Mouse (Mus musculus) hindlimb bud, embryonic 11.5 days (tissue): Measurements from ENCODE around the gene Lexm.

Experiments
- DNase-seq: peaks from one replicate; pipeline ENCODE4 v3.0.0-alpha.2; 2012; ENCODE audit warnings: low read depth, low spot score; ENCODE audit errors: extremely low spot score

Lexm gene

DNA sequence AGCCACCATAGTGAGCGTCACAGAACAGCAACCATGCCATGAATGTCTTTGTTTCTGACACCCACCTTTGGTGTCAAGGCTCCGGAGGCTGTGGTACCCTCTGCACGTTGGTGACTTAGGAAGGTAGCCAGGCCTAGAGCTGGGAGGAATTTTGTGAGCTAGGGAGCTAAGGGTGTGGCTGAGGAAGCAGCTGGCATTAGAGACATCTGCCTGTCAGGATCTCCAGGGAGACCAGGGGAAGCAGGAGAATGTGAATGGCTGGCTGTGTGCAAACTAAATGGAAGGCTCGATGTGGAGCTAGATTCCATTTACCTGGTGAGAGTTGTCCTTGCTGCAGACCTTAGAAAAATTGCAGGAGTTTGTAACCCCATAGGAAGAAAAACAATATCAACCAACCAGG, 32.4 kb downstream of the Lexm start:
- DNase-seq, result no peak

DNA sequence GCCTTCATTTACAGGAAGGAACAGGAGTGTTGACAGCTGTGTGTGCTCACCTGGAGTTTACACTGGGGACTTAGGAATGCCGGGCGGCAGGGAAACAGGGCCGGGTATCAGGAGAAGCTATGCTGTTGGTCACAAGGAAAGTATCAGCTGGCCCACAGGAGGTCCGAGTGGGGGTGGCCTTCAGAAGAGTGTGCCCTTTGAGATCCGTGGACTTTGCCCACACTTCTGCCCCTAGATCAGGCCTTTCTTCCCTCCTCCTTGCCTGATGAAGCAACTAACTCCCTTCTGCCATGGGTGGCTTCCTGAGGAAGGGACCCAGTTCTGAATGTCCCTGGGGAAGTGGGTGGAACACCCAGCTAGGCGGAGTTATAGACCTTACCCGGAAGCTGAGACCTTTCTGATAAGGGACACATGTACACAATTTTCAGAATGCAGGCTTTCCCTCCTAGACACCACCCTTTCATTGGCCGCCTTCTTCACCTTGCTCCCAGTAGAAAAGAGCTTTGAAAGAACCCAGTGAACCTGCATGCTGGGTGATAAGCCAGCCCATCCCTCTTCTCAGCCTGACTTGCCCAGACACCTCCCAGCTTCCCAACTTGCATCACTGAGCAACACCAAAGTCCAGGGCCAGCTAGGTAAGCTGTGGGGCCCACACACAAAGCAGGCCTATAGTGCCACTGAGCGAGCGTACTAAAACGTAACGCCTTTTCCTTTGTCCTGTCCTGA, 34.5 kb downstream of the Lexm start:
- no peak for DNase-seq

DNA sequence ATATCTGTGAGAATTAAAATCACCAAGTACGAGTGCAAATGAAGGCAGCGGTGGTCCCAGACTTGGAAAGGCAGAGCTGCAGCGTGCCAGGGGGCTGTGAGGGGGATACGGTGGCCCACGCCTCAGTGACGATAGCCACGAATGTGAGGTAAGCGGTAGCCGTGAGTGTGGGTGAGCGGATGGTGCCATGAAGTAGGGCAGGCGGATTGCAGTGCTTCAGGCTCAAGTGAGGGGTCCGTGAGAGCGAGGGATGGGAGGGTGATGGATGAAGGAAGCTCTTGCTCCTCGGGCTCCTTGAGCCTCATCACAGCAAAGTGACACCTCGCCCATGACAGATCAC, 35.2 kb downstream of the Lexm start:
- no peak for DNase-seq

DNA sequence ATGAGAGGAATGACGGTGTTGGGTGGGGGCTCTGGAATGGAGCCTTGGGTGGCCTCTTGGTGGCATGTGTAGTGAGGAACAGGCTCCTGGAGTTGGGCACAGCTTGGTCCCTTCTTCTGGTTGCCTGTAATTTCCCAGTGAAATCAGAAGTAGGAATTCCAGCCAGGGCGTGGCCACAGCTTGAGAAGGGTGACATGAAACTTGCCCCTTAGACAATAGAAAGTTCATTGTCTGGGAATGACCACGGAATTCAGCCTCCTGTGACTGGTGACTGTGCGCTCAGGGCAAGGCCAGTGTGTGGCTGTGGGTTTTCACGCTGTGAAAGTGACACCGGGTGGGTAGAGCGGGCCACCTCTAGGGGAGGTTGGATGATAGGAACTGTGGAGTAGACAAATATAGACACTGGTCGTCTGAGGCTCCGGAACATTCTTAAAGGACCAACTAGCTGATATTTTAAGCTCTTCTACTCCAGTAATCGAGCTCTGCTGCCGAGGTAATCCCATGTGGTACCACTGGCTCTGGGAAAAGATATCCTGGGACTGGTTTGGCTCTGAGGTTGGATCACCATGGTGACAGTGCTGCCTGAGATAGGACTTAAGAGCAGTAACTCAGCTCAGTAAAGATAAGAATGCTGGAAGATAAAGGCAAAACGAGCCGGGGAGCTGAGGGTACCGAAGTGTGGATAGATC, 35.7 kb downstream of the Lexm start:
- DNase-seq, result no peak

DNA sequence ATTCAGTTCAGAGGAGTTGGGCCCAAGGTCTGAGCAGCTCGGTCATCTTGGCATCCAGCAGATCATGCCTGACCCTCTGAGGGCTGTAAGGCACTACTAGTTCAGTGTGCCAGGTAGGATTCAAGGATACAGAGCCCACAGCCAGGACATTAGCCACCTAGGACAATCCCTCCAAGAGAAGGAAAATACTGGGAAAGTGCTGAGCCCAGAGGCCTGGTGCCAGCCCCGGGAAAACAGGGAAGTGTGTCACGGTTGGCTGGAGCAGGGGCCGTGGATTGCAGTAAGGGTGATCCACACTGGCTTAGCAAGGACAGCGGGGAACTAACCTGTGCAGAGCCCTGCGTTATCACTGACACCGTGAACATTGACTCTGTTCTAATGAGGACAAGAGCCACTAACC, 39.5 kb downstream of the Lexm start:
- no peak for DNase-seq

DNA sequence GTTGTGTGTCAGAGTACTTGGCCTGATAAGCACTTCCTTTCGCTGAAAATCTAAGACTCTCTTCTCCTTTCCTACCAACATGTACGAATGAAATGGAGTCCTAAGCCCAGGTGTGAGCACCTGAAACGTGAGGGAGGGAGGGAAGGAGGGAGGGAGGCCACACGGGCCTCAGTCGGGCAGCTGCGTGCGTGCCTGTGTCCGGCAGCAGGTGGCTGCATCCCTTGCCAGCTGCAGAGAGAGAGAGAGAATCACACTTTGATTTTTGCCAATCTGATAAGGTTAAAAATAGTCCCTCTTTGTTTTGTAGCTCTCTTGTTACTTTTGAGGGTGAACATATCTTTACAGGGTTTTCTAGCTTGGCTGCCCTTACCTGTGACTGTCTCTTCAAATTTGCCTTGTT, 42.0 kb downstream of the Lexm start:
- no peak for DNase-seq

DNA sequence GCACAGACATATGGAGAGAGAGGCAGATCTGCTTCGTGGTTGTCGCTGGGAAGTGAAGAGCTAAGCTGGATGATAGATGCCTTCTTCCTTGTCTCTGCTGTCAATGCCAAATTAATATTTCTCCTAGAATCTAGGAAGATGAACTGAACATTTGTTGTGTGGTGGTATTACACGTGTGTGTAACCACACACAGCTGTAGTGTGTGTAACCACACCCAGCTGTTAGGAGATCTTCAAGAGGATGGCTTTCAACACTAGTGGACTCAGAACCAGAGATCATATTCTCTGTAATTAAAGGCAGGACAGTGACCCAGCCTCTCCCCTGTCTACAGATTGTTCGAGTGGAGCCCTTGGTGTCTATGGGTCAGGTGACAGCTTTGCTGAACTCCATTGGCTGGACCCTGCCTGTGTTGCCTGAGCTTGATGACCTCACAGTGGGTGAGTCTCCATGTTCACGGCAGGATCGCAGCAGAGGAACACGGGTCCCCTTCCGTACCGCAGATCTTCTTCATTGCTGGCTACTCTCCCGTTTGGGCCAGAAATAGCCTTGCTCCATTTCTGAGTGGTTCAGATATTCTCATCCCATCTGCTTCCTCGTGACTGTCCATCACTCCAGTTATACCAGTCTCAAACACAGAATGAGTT, 45.8 kb downstream of the Lexm start:
- no peak for DNase-seq

DNA sequence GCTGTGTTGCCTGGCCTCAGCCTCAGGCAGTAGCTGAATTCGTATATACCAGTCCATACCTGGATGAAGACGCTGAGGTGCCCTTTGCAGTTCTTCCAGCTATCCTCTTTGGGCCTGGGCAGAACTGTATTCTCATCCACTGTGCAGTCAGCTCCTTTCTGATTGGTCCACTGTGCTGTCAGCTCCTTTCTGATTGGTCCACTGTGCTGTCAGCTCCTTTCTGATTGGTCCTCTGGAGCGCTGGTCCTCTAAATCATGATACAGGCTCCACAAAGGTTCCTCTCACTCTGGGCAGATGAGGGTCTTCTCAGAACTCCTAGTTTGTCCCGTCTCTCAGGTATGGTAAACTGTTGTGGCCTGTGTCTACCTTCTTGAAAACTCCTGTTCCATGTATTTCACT, 47.4 kb downstream of the Lexm start:
- DNase-seq, result no peak

DNA sequence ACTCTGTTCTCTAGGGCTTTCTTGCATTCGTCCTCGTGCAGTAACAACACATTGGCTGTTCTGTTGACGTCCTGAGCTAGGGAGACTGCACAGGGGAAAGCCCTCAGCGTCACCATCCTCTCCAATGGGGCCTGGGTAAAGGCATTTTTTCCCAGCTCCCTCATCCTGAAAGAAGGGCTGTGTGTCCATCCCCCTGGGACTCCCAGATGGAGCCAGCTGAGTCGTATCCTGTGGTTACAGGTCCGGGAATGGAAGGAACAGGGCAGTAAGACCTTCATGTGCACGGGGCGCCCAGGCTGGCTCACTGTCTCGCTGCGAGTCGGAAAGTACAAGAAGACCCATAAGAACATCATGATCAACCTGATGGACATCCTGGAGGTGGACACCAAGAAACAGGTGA, 52.9 kb downstream of the Lexm start:
- no peak for DNase-seq

DNA sequence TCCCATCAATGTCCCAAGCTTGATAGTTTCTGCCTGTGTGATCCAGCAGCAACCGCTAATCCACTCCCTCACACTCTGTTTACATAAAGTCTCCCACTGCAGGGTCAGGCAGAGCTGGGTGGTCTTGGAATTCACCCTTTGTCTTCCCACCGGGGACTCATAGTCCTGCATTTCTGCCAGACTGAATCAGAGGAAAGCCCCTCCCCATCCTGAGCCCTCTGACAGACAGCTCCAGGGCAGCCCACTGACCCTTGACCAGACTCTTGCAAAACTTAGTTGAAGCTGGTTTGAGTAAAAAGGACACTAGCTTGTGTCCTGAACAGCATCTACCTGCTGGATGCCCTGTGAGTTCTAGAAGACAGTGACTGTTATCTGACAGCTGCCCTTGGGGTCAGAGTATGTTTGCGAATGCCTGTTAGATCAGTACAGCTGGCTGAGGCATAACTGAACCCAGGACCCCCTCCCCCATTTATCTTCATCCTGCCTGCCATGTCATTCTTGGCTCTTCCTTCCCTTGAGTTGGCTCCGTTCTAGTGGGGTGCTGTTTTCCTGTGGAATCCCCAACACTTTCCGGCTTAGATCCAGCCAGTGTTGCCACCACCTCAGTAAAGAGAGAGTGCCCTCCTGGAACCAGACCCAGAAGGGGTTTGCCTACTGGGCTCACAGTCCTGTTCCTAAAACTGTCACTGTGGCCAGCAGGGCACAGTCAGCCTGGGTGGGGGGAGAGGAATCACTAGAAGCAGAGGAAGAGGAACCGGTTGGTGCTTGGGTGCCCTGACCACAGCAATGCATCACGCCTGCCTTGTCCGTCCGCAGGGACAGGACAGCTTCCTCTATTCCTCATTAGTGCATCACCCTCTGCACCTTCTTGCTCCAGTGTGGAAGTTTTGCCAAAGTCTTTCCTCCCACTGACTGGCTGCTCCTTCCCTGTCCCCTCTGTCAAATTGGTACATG, 53.9 kb downstream of the Lexm start:
- no peak for DNase-seq

DNA sequence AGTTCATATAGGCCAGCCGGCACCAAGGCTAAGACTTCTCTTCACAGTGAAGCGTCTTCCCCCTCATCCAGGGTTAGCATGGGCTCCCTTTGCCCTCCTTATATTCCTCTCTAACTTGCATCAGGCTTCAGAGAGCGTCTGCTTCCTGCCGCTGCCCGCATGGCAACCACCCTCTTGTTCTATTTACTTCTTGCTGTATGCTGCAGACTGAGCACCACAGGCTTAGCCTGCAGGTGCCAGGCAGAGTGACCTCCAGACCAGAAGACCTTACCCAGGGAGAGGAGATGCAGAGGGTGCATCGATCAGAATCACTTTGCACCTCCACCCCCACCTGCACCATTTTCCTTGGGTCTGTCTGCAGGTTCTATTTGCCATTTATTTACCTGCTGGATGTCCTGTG, 55.0 kb downstream of the Lexm start:
- DNase-seq, result no peak

DNA sequence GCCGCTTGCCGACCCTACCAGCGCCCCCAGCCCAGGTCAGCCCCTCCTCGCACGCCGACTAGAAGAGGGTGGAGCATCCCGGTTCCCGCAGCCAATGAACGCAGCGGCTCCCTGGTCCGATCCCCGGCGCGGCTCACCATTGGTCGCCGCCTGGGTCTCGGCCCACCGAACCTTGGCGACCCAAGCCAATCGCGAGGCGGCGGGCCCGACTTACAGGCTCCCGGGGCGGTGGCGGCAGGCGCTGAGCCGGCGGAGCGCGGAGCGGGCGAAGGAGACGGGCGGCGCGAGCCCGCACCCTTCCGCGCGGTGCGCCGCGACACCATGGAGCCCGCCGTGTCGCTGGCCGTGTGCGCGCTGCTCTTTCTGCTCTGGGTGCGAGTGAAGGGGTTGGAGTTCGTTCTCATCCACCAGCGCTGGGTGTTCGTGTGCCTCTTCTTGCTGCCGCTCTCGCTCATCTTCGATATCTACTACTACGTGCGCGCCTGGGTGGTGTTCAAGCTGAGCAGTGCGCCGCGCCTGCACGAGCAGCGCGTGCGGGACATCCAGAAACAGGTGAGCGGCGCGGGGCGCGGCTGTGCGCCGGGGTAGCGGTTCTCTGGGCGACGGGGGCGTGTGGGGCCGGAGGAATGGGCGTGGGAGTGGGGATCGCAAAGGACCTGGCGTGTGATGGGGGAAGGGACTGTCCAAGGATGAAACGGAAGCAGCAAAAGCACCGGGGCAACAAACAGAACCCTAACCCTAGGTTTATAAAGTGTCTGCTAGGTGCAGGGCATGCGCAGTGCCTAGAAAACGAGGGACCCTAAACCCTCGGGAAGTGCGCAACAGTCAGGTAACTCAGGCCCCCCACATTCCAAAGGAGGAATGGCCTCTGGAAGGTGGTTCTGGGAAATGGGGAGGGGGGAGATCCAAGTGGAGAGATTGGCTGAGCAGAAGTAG, 55.9 kb downstream of the Lexm start, which contains the start of gene Dhcr24:
Dhcr24 (plus strand) TSS at position 193 of the 936 bp plus-strand sequence.
- DNase-seq, result peak; percentile 66

DNA sequence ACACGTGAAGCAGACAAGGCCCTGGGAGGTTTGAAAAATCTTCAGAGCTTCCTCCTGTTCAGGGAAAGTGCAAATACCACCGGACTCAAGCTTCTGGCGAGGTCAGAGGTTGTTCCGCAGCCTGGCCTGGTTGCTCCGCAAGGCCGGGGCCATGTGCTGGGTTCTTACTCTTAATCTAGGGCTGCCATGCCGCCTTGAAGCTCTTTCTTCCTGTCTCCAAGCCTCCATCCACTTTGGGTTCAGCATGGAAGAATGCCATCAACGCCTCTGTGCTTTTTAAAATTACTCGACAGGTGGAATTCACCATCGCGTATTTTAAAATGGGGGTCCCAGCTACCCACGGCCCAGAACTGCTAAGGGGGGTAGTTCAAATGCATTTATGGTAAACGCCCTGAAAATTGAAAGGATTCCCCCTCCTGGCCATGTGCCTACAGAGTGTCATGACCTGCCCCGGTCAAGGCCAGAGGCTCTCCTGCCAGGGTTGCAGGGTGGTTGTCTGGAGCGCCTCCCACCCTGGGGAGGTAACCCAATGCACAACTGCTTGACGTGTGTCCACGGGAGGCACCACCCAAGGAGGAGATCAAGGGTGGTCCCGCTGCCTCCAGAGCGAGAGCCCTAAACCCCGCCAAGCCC, 56.7 kb downstream of the Lexm start:
- DNase-seq, result no peak

DNA sequence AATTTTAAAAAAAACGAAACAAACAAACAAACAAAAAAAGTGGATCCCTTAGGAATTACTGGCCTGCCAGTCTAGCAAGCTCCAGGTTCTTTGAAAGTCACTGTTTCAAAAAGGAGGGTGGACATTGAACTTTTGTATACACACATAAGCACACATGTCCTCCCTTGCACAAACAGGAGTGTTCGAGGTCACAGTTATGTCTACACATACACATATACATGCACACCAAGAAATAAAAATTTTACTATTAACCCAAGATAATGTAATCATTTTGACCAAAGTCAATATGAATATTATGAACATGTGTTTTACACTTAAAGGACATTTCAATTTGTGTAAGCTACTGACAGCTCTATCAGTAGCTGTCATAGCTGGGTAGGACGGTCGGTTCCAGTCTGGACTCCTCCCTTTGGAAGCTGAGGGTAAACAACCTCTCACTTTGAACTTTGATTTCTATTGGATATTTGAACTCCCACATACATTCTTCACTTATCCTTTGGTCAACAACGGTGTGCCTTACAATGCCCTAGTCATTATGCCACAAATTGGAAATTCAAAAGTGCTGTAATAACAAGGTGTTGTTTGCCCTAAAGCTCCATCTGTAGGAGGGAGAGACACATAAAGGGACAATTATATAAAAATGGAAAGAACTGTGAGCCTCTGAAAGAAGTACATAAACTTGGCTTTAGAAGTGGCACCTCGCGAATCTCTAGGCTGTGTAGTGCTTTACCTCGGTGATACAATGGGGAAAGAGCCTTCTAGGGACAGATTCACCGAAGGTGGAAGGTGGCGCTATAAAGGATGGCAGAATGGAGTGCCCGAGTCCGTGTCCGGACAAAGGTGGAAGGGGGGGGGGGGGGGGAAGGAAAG, 57.5 kb downstream of the Lexm start:
- no peak for DNase-seq

DNA sequence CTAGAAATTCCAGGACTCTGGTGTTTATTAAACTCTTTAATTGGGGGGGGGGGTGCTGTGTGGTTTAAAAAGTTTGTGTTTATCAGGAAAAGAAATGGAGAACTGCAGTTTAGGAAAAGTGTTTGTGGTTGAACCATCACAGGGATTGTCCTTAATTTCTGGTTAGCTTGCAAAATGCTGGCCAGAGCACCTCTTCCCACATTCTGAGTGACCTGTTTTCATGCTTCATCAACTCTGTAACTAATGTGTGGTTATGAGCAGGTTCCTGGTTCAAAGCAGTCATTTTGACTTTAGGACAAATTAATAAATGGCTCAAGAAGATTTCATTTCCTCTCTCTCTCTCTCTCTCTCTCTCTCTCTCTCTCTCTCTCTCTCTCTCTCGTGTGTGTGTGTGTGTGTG, 59.1 kb downstream of the Lexm start:
- no peak for DNase-seq

DNA sequence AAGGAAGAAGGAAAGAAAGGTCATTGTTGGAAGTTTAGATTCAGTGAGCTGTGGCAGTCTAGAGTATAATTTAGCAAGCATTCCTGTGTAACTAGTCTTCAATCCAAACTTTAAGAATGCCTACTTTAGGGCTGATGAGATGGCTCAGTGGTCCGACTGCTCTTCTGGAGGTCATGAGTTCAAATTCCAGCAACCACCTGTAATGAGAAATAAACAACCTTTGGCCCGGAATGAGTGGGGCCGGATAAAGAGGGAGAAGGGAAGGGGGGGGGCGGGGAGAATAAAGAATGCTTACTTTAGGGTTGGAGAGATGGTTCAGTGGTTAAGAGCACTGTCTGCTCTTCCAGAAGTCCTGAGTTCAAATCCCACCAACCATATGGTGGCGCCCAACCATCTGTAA, 59.8 kb downstream of the Lexm start:
- no peak for DNase-seq

DNA sequence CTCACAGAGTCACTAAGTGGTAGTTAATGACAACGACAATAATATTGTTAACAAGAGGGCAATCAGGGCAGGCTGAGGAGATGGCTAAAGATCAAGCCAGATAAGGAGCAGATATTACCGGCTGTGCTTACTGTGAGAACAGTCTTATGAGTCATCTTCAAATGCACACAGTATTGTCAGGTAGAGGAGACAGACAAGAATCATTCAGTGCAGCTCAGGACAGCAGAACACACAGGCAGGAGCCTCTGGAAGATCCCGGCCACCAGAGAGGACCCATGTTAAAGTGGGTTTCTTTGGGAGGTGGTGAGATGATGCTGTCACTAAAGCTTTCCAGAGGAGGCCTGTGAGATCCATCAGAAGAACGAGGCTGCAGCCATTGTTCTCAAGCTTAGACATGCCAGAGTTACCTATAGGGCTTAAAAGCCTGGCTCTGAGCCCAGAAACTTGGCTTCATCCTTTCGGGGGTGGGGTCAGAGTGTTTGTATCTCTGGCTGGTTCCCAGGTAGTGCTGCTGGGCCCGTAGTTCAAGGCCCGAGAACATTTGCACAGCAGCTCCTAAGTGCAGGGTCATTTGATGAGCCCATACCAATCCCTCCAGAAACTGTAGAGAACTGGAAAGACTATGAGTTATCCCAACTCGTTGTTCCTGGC, 66.4 kb downstream of the Lexm start:
- no peak for DNase-seq

DNA sequence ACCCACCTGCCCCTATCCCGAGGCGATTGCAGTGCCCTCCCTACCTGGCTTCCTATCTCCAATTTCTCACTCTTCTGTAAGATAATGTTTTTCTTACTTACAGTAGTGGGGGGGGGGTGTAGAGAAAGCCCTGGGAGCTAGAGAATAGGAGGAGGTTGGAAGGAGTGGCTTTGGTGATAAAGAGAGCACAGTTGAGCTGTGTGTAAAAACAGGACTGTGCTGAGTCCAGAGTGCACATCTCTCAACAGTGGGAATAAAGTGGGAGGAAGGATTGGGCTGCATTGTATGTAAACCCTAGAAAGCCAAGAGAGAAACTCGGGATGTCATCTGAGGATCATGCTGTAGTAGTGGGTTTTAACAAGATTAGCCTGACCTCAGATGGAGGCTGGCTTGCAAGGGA, 68.9 kb downstream of the Lexm start:
- DNase-seq, result no peak
